9 mouse cellular contexts compared by ENCODE assay signal in the genomic region with DNA sequence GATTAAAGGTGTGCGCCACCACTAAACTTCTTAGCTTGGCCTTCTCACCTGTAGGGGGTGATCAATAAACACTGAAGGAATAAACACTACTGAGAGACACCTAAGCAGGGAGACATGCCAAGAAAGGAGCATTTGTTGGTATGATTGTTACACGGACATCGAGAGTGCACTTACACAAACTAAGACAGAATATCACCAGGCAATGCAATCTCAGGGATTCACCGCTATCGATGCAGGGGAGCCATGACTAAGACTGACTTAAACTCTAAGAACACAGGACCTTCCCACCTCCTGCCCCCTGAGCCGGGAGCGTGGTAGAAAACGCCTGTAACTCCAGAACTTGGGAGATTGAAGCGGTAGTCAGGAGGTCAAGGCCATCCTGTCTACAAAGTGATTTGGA. TPM values are rescaled to one million over a fixed set of nuclear protein-coding genes. Genes with fewer than 3 reads are reported as not detected.
A peak's percentile ranks its signal among the peaks of the same experiment; 100 is the strongest.
DNase-seq lines count a peak whose midpoint lies in the region; ATAC-seq and TF ChIP-seq lines count a peak whose summit lies in the region.
"Had no signal": no experiment of that assay in that cellular context is flagged by ENCODE, and none has a peak within 500 bp of the region (broad histone marks: within the 10 kb centered on the region; RNA-seq: fewer than 3 reads in every experiment).

No protein-coding gene starts in this region.

- no peaks in the 10 kb centered on the region for H3K79me2 ChIP-seq in myocyte (ENCODE audit: control insufficient read depth, insufficient read depth)

- H3K4me1 ChIP-seq in kidney, postnatal 0 days (replicated peaks; ENCODE audit: insufficient read depth, low read length): 0 out of 2 replicates have a peak, but pooled peaks cover 3% of the 10 kb centered on the region
- no peaks in the 10 kb centered on the region; the same call in 1 of the 2 replicates for H3K4me1 ChIP-seq in bone marrow, adult 2 months (ENCODE audit: control insufficient read depth, insufficient read depth, low read length)
- peaks cover 19% of the 10 kb centered on the region for H3K4me1 ChIP-seq in hindbrain, embryonic 15.5 days (replicated peaks)

- TF ChIP-seq CTCF in kidney, postnatal 0 days (IDR thresholded peaks at IDR 0.05; ENCODE audit: low read depth): no peak
- no peak for TF ChIP-seq CTCF in bone marrow, adult 2 months (IDR thresholded peaks at IDR 0.05; ENCODE audit: control insufficient read depth, insufficient read depth, low read length)

- H3K9me3 ChIP-seq in kidney, postnatal 0 days (replicated peaks; ENCODE audit: low read length): no peaks in the 10 kb centered on the region
- H3K9me3 ChIP-seq in hindbrain, embryonic 15.5 days: no peaks in the 10 kb centered on the region

- no peaks in the 10 kb centered on the region for H3K27me3 ChIP-seq in kidney, postnatal 0 days (ENCODE audit: insufficient read depth, low read length)
- H3K27me3 ChIP-seq in hindbrain, embryonic 15.5 days: no peaks in the 10 kb centered on the region
- H3K27me3 ChIP-seq in myocyte (ENCODE audit: control insufficient read depth, insufficient read depth, insufficient read length): no peaks in the 10 kb centered on the region

- ATAC-seq in kidney, postnatal 0 days (replicated peaks; ENCODE audit: low FRiP score, low read depth): no peak
- ATAC-seq in hindbrain, embryonic 15.5 days (ENCODE audit: low FRiP score, low read depth): no peak
- ATAC-seq in activated CD4-positive, CD25-positive, alpha-beta regulatory T cell, adult 4 months: no peak

- H3K9ac ChIP-seq in kidney, postnatal 0 days (ENCODE audit: low read depth, low read length): peak overlapping the region; percentile 74
- H3K9ac ChIP-seq in hindbrain, embryonic 15.5 days: peak overlapping the region; percentile 85

- WGBS in kidney, postnatal 0 days: 26% methylated on average over 9 of the region's 9 CpGs
- WGBS in bone marrow, adult 2 months: 33% methylated on average over 9 of the region's 9 CpGs
- 46% methylated on average over 9 of the region's 9 CpGs for WGBS in hindbrain, embryonic 15.5 days

- H3K27ac ChIP-seq in kidney, postnatal 0 days: peak overlapping the region; percentile 70
- H3K27ac ChIP-seq in bone marrow, adult 2 months (ENCODE audit: control insufficient read depth, insufficient read depth, low read depth, low read length, poor library complexity): no peak overlapping the region
- peak overlapping the region; percentile 71 for H3K27ac ChIP-seq in hindbrain, embryonic 15.5 days (replicated peaks)

- peak overlapping the region; percentile 74 for H3K4me3 ChIP-seq in kidney, postnatal 0 days (replicated peaks; ENCODE audit: low read depth, low read length)
- peak overlapping the region; percentile 97 for H3K4me3 ChIP-seq in bone marrow, adult 2 months (replicated peaks; ENCODE audit: control insufficient read depth, low read depth, low read length)
- H3K4me3 ChIP-seq in hindbrain, embryonic 15.5 days: peak overlapping the region; percentile 53
- peak overlapping the region; percentile 73 for H3K4me3 ChIP-seq in myocyte

- no peak for DNase-seq in kidney, postnatal 0 days (ENCODE audit: low spot score)
- no peak for DNase-seq in kidney, adult 11 months
- DNase-seq in left cerebral cortex, adult 8-10 months (ENCODE audit: low spot score in 2 of 2): no peak
- DNase-seq in embryo, embryonic 11 days: no peak

- TF ChIP-seq POLR2A in bone marrow, adult 2 months (IDR thresholded peaks at IDR 0.05; ENCODE audit: borderline replicate concordance, control insufficient read depth, low read depth, low read length): no peak
- no peak for TF ChIP-seq POLR2A in myocyte (IDR thresholded peaks at IDR 0.05; ENCODE audit: insufficient read length, low read depth)

- peak overlapping the region; percentile 82 for H3K4me2 ChIP-seq in kidney, postnatal 0 days (ENCODE audit: low read length)
- peak overlapping the region; percentile 83 for H3K4me2 ChIP-seq in hindbrain, embryonic 15.5 days
- peak overlapping the region; percentile 88 for H3K4me2 ChIP-seq in myocyte (ENCODE audit: low read depth)

- peaks cover 9% of the 10 kb centered on the region; the same call in 1 of the 2 replicates for H3K36me3 ChIP-seq in kidney, postnatal 0 days (ENCODE audit: insufficient read depth, low read length)
- H3K36me3 ChIP-seq in hindbrain, embryonic 15.5 days: peaks cover 15% of the 10 kb centered on the region; the same call in 1 of the 2 replicates
- peaks cover 10% of the 10 kb centered on the region for H3K36me3 ChIP-seq in myocyte (ENCODE audit: control insufficient read depth, insufficient read depth)

- peak overlapping the region; percentile 54 for H3ac ChIP-seq in myocyte (ENCODE audit: control insufficient read depth, insufficient read length)

TF ChIP-seq in myocyte, 11 proteins besides CTCF, POLR2A, EP300 and RAD21:
- TF ChIP-seq REST (IDR thresholded peaks at IDR 0.05; ENCODE audit: insufficient read depth, insufficient read length): no peak
- no peak for TF ChIP-seq E2F4 (IDR thresholded peaks at IDR 0.05; ENCODE audit: insufficient read depth)
- TF ChIP-seq MYOG (IDR thresholded peaks at IDR 0.05; ENCODE audit: control insufficient read depth in 1 of 3, insufficient read depth in 1 of 3, insufficient read length in 2 of 3, low read depth in 2 of 3): no peak
- TF ChIP-seq SRF (IDR thresholded peaks at IDR 0.05; ENCODE audit: control insufficient read depth, insufficient read length, low read depth): no peak

RNA-seq across cellular contexts. Expression of a gene that starts 0.7 kb away (rescaled TPM):
- polyA plus RNA-seq in kidney, postnatal 0 days (2015; fragmentation: Nextera tagmentation; extraction: Ambion mirVana): 143 and 151 TPM in 2 replicates
- 46.5 and 85.1 TPM in 2 replicates for polyA plus RNA-seq in bone marrow, adult 2 months (2011; ENCODE audit: insufficient read depth, insufficient read length, low replicate concordance, missing spikeins)
- polyA plus RNA-seq in hindbrain, embryonic 15.5 days (2015; fragmentation: Nextera tagmentation; extraction: Ambion mirVana): 113 TPM in 2 replicates
- 132 TPM for polyA plus RNA-seq in myocyte (2012; fragmentation: generic; extraction: Trizol)
- polyA plus RNA-seq in activated CD4-positive, CD25-positive, alpha-beta regulatory T cell, adult 4 months (2017; shearing (Covaris generic)): 10 to 100 TPM; 71.9 to 75.7 TPM
- 10 to 100 TPM; 54.2 to 65.8 (median 60.4) TPM for total RNA-seq in left cerebral cortex, adult 8-10 months (2022)

RNA-seq across cellular contexts. Expression of a gene that starts 0.8 kb away (rescaled TPM):
- polyA plus RNA-seq in kidney, postnatal 0 days (2015; fragmentation: Nextera tagmentation; extraction: Ambion mirVana): 20.2 and 21.5 TPM in 2 replicates
- 7.3 and 11.9 TPM in 2 replicates for polyA plus RNA-seq in bone marrow, adult 2 months (2011; ENCODE audit: insufficient read depth, insufficient read length, low replicate concordance, missing spikeins)
- polyA plus RNA-seq in hindbrain, embryonic 15.5 days (2015; fragmentation: Nextera tagmentation; extraction: Ambion mirVana): 19.5 TPM in 2 replicates
- polyA plus RNA-seq in myocyte (2012; fragmentation: generic; extraction: Trizol): 10.5 TPM
- 10 to 100 TPM in 1 of 2 experiments, 1 to 10 TPM in 1; 8.9 to 13.0 TPM for polyA plus RNA-seq in activated CD4-positive, CD25-positive, alpha-beta regulatory T cell, adult 4 months (2017; shearing (Covaris generic))
- total RNA-seq in left cerebral cortex, adult 8-10 months (2022): 10 to 100 TPM; 11.5 to 15.7 (median 13.9) TPM

RNA-seq across cellular contexts. Expression of a gene that starts 15.0 kb away (rescaled TPM):
- not detected in 2 replicates for polyA plus RNA-seq in kidney, postnatal 0 days (2015; fragmentation: Nextera tagmentation; extraction: Ambion mirVana)
- not detected in 2 replicates for polyA plus RNA-seq in bone marrow, adult 2 months (2011; ENCODE audit: insufficient read depth, insufficient read length, low replicate concordance, missing spikeins)
- polyA plus RNA-seq in hindbrain, embryonic 15.5 days (2015; fragmentation: Nextera tagmentation; extraction: Ambion mirVana): 0.54 and 0.71 TPM in 2 replicates
- polyA plus RNA-seq in myocyte (2012; fragmentation: generic; extraction: Trizol): not detected
- polyA plus RNA-seq in activated CD4-positive, CD25-positive, alpha-beta regulatory T cell, adult 4 months (2017; shearing (Covaris generic)): not detected
- total RNA-seq in left cerebral cortex, adult 8-10 months (2022): 1 to 10 TPM; 1.7 to 2.8 (median 2.4) TPM
- total RNA-seq: common myeloid progenitor, adult 5-6 weeks had no signal

RNA-seq across cellular contexts. Expression of a gene that starts 24.3 kb away (rescaled TPM):
- polyA plus RNA-seq in kidney, postnatal 0 days (2015; fragmentation: Nextera tagmentation; extraction: Ambion mirVana): 7.0 and 8.0 TPM in 2 replicates
- 1.4 and 3.3 TPM in 2 replicates for polyA plus RNA-seq in bone marrow, adult 2 months (2011; ENCODE audit: insufficient read depth, insufficient read length, low replicate concordance, missing spikeins)
- 4.1 and 5.2 TPM in 2 replicates for polyA plus RNA-seq in hindbrain, embryonic 15.5 days (2015; fragmentation: Nextera tagmentation; extraction: Ambion mirVana)
- 33.1 TPM for polyA plus RNA-seq in myocyte (2012; fragmentation: generic; extraction: Trizol)
- 10 to 100 TPM in 1 of 2 experiments, 1 to 10 TPM in 1; 8.3 to 10.9 TPM for polyA plus RNA-seq in activated CD4-positive, CD25-positive, alpha-beta regulatory T cell, adult 4 months (2017; shearing (Covaris generic))
- 1 to 10 TPM; 1.8 to 4.3 (median 2.8) TPM for total RNA-seq in left cerebral cortex, adult 8-10 months (2022)

RNA-seq across cellular contexts. Expression of a gene that starts 25.6 kb away (rescaled TPM):
- 54.1 and 60.2 TPM in 2 replicates for polyA plus RNA-seq in kidney, postnatal 0 days (2015; fragmentation: Nextera tagmentation; extraction: Ambion mirVana)
- polyA plus RNA-seq in bone marrow, adult 2 months (2011; ENCODE audit: insufficient read depth, insufficient read length, low replicate concordance, missing spikeins): 18.7 and 28.3 TPM in 2 replicates
- polyA plus RNA-seq in hindbrain, embryonic 15.5 days (2015; fragmentation: Nextera tagmentation; extraction: Ambion mirVana): 112 and 125 TPM in 2 replicates
- polyA plus RNA-seq in myocyte (2012; fragmentation: generic; extraction: Trizol): 100.0 TPM
- polyA plus RNA-seq in activated CD4-positive, CD25-positive, alpha-beta regulatory T cell, adult 4 months (2017; shearing (Covaris generic)): 100 to 1,000 TPM in 1 of 2 experiments, 10 to 100 TPM in 1; 82.3 to 103 TPM
- 100 to 1,000 TPM; 132 to 145 (median 141) TPM for total RNA-seq in left cerebral cortex, adult 8-10 months (2022)
